Mouse (Mus musculus): ENCODE measurements at regions not wholly inside any gene's neighbourhood (a gene's known extent, or its start where the extent isn't known, plus 50 kb on each side); places are given as distances from the start of the nearest gene placed in this dataset.

DNA sequence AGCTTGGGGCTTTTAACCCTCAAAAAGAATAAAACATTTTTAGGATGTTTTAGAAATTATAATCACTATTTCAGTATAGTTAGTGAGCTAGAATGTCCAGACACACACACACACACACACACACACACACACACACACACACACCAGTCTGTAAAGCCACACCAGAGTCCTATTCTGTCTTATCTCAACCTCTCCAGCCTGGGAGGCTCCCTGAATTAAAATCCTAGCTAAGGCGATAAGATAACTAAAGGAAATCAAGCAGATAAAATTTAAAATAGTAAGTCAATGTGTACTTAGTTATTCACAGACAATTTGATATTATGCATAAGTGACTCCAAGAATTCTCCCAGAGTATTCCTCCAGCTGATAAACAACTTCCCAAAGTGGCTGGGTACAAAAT is 421.2 kb upstream of the Vstm2a start:
- Histone ChIP-seq H3K4me1 (replicated peaks; ENCODE audit: low read depth, low read length) (no peaks in the 10 kb centered on the region), H3K4me3 (replicated peaks; ENCODE audit: low read length) (no peak overlapping the region), H3K36me3 (ENCODE audit: insufficient read depth, low read length) (no peaks in the 10 kb centered on the region), H3K9me3 (ENCODE audit: low read length) (peaks cover 5% of the 10 kb centered on the region; the same call in 1 of the 2 replicates), H3K27me3 (ENCODE audit: insufficient read depth, low read length) (no peaks in the 10 kb centered on the region)
- TF ChIP-seq CTCF (conservative IDR thresholded peaks at IDR 0.05; ENCODE audit: low read length) (no peak), POU5F1 (IDR thresholded peaks at IDR 0.05; ENCODE audit: borderline replicate concordance, low read length) (no peak), NANOG (IDR thresholded peaks at IDR 0.05; ENCODE audit: borderline replicate concordance, low read length) (no peak)

DNA sequence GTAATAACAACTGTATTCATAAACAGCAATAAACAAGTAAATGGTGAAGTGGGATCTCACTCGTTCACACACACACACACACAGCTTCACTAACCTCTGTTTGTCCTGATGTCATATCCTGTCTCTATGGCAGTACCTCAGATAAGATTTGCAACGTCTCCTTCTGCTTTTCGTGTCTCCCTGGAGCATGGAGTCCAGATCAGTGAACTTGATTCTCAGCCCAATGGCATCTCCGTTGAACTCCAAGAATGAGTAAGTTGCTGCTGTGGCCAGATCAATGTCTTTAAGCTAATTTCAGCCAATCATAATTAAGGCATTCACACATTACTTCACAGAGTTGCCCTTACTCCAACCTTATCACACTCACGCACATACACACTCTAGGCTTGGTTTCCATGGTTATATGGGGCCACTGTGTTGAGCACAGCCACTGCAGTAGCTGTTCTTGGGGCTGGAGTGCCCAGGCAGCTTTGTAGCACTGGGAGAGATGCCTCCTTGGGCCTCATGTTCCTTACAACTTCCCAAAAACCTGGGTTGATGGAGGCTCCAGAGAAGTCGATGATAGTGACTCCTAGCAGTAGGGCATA is 418.8 kb upstream of the Vstm2a start:
- H3K4me3 ChIP-seq (replicated peaks; ENCODE audit: low read length) = no peak overlapping the region
- no peak for TF ChIP-seq NANOG (IDR thresholded peaks at IDR 0.05; ENCODE audit: borderline replicate concordance, low read length)
- TF ChIP-seq POU5F1 (IDR thresholded peaks at IDR 0.05; ENCODE audit: borderline replicate concordance, low read length) = no peak
- TF ChIP-seq CTCF (conservative IDR thresholded peaks at IDR 0.05; ENCODE audit: low read length) = no peak
- no peaks in the 10 kb centered on the region for H3K27me3 ChIP-seq (ENCODE audit: insufficient read depth, low read length)
- peaks cover 5% of the 10 kb centered on the region; the same call in 1 of the 2 replicates for H3K9me3 ChIP-seq (ENCODE audit: low read length)
- no peaks in the 10 kb centered on the region for H3K36me3 ChIP-seq (ENCODE audit: insufficient read depth, low read length)
- H3K4me1 ChIP-seq (replicated peaks; ENCODE audit: low read depth, low read length) = no peaks in the 10 kb centered on the region

DNA sequence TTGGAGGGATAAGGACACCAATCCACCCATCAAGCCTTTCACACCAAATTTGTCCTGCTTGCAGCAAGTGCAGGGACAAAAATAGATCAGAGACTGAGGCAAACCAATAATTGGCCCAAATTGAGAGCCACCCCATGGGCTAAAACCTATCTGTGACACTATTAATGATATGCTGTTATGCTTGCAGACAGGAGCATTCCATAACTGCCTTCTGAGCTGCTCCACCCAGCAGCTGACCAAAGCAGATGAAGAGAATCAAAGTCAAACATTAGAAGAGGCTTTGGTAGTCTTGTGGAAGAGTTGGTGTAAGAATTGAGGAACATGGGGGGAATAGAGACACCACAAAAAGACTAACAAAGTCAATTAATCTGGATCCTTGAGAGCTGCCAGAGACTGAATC is 418.3 kb upstream of the Vstm2a start:
- Histone ChIP-seq H3K9me3 (ENCODE audit: low read length) (peaks cover 5% of the 10 kb centered on the region; the same call in 1 of the 2 replicates), H3K4me3 (replicated peaks; ENCODE audit: low read length) (no peak overlapping the region), H3K4me1 (replicated peaks; ENCODE audit: low read depth, low read length) (no peaks in the 10 kb centered on the region), H3K27me3 (ENCODE audit: insufficient read depth, low read length) (no peaks in the 10 kb centered on the region), H3K36me3 (ENCODE audit: insufficient read depth, low read length) (no peaks in the 10 kb centered on the region)
- no peak for TF ChIP-seq NANOG (IDR thresholded peaks at IDR 0.05; ENCODE audit: borderline replicate concordance, low read length)
- no peak for TF ChIP-seq CTCF (conservative IDR thresholded peaks at IDR 0.05; ENCODE audit: low read length)
- no peak for TF ChIP-seq POU5F1 (IDR thresholded peaks at IDR 0.05; ENCODE audit: borderline replicate concordance, low read length)

DNA sequence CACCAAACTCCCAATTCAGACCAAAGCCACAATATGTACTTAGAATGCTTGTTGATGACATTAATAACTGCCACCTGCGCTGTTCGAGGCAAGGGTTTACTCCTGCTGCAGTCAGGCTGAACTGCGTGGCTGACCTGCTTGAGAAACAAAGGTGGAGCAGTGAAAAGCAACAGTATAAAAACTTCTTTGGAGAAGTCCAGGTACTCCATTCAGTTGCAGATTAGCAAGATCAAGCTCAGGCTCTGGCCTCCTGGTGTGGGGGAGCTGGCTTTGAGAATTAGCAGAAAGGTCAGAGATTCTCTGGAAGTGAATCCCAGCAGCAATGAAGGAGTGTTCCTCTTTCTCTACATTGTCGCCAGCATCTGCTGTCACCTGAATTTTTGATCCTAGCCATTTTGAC is 378.4 kb upstream of the Vstm2a start:
- H3K4me1 ChIP-seq (replicated peaks; ENCODE audit: low read depth, low read length) = no peaks in the 10 kb centered on the region
- TF ChIP-seq CTCF (conservative IDR thresholded peaks at IDR 0.05; ENCODE audit: low read length) = no peak
- no peak for TF ChIP-seq NANOG (IDR thresholded peaks at IDR 0.05; ENCODE audit: borderline replicate concordance, low read length)
- TF ChIP-seq POU5F1 (IDR thresholded peaks at IDR 0.05; ENCODE audit: borderline replicate concordance, low read length) = no peak
- H3K27me3 ChIP-seq (ENCODE audit: insufficient read depth, low read length) = no peaks in the 10 kb centered on the region
- no peak overlapping the region for H3K4me3 ChIP-seq (replicated peaks; ENCODE audit: low read length)
- peaks cover 60% of the 10 kb centered on the region for H3K9me3 ChIP-seq (ENCODE audit: low read length)
- no peaks in the 10 kb centered on the region for H3K36me3 ChIP-seq (ENCODE audit: insufficient read depth, low read length)
